Mouse (Mus musculus): ENCODE data around the gene Ptprk. TPM values are rescaled to one million over a fixed set of nuclear protein-coding genes. Genes with fewer than 3 reads are reported as not detected.

The Ptprk gene
- polyA plus RNA-seq, 2 experiments: 21.4 to 25.2 TPM

GRCm38 (mm10) chr10:28593566-28594292, 519.1 kb downstream of the Ptprk start:
- ATAC-seq (ENCODE audit: low FRiP score, low read depth): no peak
- TF ChIP-seq POLR2A (IDR thresholded peaks at IDR 0.05; ENCODE audit: borderline replicate concordance, extremely low read depth, insufficient read depth, insufficient read length): no peak
- Histone ChIP-seq H3K27me3 (ENCODE audit: control insufficient read depth, insufficient read depth, low read length) (no peaks in the 10 kb centered on the region), H3K4me3 (replicated peaks; ENCODE audit: low read length) (no peak overlapping the region), H3K27ac (replicated peaks; ENCODE audit: low read depth, low read length) (no peak overlapping the region), H3K4me2 (replicated peaks; ENCODE audit: low read depth, low read length, severe bottlenecking) (no peak overlapping the region), H3K9ac (ENCODE audit: low read depth, low read length, severe bottlenecking) (no peak overlapping the region), H3K9me3 (ENCODE audit: control insufficient read depth, low read length) (no peaks in the 10 kb centered on the region), H3K4me1 (ENCODE audit: control insufficient read depth, insufficient read depth, low read length) (no peaks in the 10 kb centered on the region), H3K36me3 (ENCODE audit: control insufficient read depth, insufficient read depth, low read length) (peaks cover 21% of the 10 kb centered on the region)
- 59% methylated on average over 4 of the region's 4 CpGs for WGBS
- no peak for DNase-seq (ENCODE audit: low spot score)

GRCm38 (mm10) chr10:28596897-28597296, 522.3 kb downstream of the Ptprk start:
- H3K9ac ChIP-seq (ENCODE audit: low read depth, low read length, severe bottlenecking): no peak overlapping the region
- TF ChIP-seq POLR2A (IDR thresholded peaks at IDR 0.05; ENCODE audit: borderline replicate concordance, extremely low read depth, insufficient read depth, insufficient read length): no peak
- 86% methylated on average over 3 of the region's 3 CpGs for WGBS
- H3K27me3 ChIP-seq (ENCODE audit: control insufficient read depth, insufficient read depth, low read length): no peaks in the 10 kb centered on the region
- H3K9me3 ChIP-seq (ENCODE audit: control insufficient read depth, low read length): no peaks in the 10 kb centered on the region
- no peak for DNase-seq (ENCODE audit: low spot score)
- peaks cover 13% of the 10 kb centered on the region; the same call in 1 of the 2 replicates for H3K36me3 ChIP-seq (ENCODE audit: control insufficient read depth, insufficient read depth, low read length)
- no peaks in the 10 kb centered on the region for H3K4me1 ChIP-seq (ENCODE audit: control insufficient read depth, insufficient read depth, low read length)
- no peak overlapping the region for H3K4me3 ChIP-seq (replicated peaks; ENCODE audit: low read length)
- H3K27ac ChIP-seq (replicated peaks; ENCODE audit: low read depth, low read length): no peak overlapping the region
- no peak overlapping the region for H3K4me2 ChIP-seq (replicated peaks; ENCODE audit: low read depth, low read length, severe bottlenecking)
- ATAC-seq (ENCODE audit: low FRiP score, low read depth): no peak

- no peak for ATAC-seq (ENCODE audit: low FRiP score, low read depth)
- Histone ChIP-seq H3K27ac (replicated peaks; ENCODE audit: low read depth, low read length) (no peak overlapping the region), H3K4me1 (ENCODE audit: control insufficient read depth, insufficient read depth, low read length) (no peaks in the 10 kb centered on the region), H3K9ac (ENCODE audit: low read depth, low read length, severe bottlenecking) (no peak overlapping the region), H3K4me2 (replicated peaks; ENCODE audit: low read depth, low read length, severe bottlenecking) (no peak overlapping the region), H3K9me3 (ENCODE audit: control insufficient read depth, low read length) (no peaks in the 10 kb centered on the region), H3K36me3 (ENCODE audit: control insufficient read depth, insufficient read depth, low read length) (no peaks in the 10 kb centered on the region), H3K4me3 (replicated peaks; ENCODE audit: low read length) (no peak overlapping the region), H3K27me3 (ENCODE audit: control insufficient read depth, insufficient read depth, low read length) (no peaks in the 10 kb centered on the region)
- TF ChIP-seq POLR2A (IDR thresholded peaks at IDR 0.05; ENCODE audit: borderline replicate concordance, extremely low read depth, insufficient read depth, insufficient read length): no peak
- no peak for DNase-seq (ENCODE audit: low spot score)
- 71% methylated on average over 3 of the region's 3 CpGs for WGBS
Observed at GRCm38 (mm10) chr10:28609136-28609535, 534.5 kb downstream of the Ptprk start.

- H3K9me3 ChIP-seq (ENCODE audit: control insufficient read depth, low read length): no peaks in the 10 kb centered on the region
- no peak overlapping the region for H3K4me2 ChIP-seq (replicated peaks; ENCODE audit: low read depth, low read length, severe bottlenecking)
- TF ChIP-seq POLR2A (IDR thresholded peaks at IDR 0.05; ENCODE audit: borderline replicate concordance, extremely low read depth, insufficient read depth, insufficient read length): no peak
- no peak overlapping the region for H3K9ac ChIP-seq (ENCODE audit: low read depth, low read length, severe bottlenecking)
- no peaks in the 10 kb centered on the region for H3K27me3 ChIP-seq (ENCODE audit: control insufficient read depth, insufficient read depth, low read length)
- DNase-seq (ENCODE audit: low spot score) (no peak), ATAC-seq (ENCODE audit: low FRiP score, low read depth) (no peak)
- no peaks in the 10 kb centered on the region for H3K4me1 ChIP-seq (ENCODE audit: control insufficient read depth, insufficient read depth, low read length)
- no peak overlapping the region for H3K4me3 ChIP-seq (replicated peaks; ENCODE audit: low read length)
- no peak overlapping the region for H3K27ac ChIP-seq (replicated peaks; ENCODE audit: low read depth, low read length)
- H3K36me3 ChIP-seq (ENCODE audit: control insufficient read depth, insufficient read depth, low read length): no peaks in the 10 kb centered on the region
- whole genome bisulfite sequencing: 83% methylated on average over 2 of the region's 2 CpGs
Observed at GRCm38 (mm10) chr10:28614396-28614795, 539.8 kb downstream of the Ptprk start.

GRCm38 (mm10) chr10:28617203-28617602, 542.6 kb downstream of the Ptprk start:
- H3K4me3 ChIP-seq (replicated peaks; ENCODE audit: low read length): no peak overlapping the region
- no peaks in the 10 kb centered on the region for H3K9me3 ChIP-seq (ENCODE audit: control insufficient read depth, low read length)
- ATAC-seq (ENCODE audit: low FRiP score, low read depth) (no peak), DNase-seq (ENCODE audit: low spot score) (no peak)
- no peak overlapping the region for H3K9ac ChIP-seq (ENCODE audit: low read depth, low read length, severe bottlenecking)
- WGBS: 93% methylated on average over 7 of the region's 7 CpGs
- no peak for TF ChIP-seq POLR2A (IDR thresholded peaks at IDR 0.05; ENCODE audit: borderline replicate concordance, extremely low read depth, insufficient read depth, insufficient read length)
- H3K27ac ChIP-seq (replicated peaks; ENCODE audit: low read depth, low read length): no peak overlapping the region
- no peaks in the 10 kb centered on the region for H3K27me3 ChIP-seq (ENCODE audit: control insufficient read depth, insufficient read depth, low read length)
- no peak overlapping the region for H3K4me2 ChIP-seq (replicated peaks; ENCODE audit: low read depth, low read length, severe bottlenecking)
- H3K36me3 ChIP-seq (ENCODE audit: control insufficient read depth, insufficient read depth, low read length): no peaks in the 10 kb centered on the region
- no peaks in the 10 kb centered on the region for H3K4me1 ChIP-seq (ENCODE audit: control insufficient read depth, insufficient read depth, low read length)
